Mouse (Mus musculus): ENCODE measurements at regions not wholly inside any gene's neighbourhood (a gene's known extent, or its start where the extent isn't known, plus 50 kb on each side); places are given as distances from the start of the nearest gene placed in this dataset.

DNA sequence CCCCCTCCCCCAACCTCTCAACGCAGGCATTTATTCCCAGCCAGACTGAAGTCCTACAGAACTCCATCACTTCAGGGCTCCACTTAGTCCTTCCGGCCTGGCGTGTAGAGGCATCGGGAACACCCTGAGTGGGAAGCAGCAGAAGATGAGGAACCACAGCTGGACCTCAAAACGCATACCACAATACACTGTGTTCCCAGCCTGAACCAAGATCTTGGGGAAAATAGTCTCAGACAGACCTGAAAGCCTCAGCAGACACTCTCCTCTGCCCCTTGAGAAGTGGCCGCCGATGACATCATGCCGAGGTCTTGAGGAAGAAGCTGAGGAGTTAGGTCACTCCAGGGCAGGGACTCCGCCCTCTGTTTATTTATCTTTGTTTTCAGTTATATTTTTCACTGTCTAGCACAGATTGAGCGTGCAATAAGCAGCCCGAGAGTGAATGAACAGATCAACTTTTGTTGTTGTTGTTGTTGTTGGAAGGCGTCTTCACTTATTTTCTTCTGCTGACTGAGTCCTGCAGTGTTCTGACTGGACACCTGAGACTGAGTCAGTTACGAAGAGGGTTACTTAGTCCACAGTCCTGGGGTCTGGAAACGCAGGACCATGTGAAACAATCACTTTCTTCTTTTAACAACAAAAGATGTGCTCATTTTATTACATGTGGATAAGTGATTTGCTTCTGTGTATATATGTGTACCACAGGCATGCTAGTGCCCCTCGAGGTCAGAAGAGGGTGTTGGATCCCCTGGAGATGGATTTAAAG is 88.3 kb upstream of the Habp2 start:
- ATAC-seq (replicated peaks; ENCODE audit: low FRiP score): no peak
- Histone ChIP-seq H3K9me3 (ENCODE audit: control insufficient read depth, low read length) (no peaks in the 10 kb centered on the region), H3K4me3 (ENCODE audit: low read depth, low read length) (no peak overlapping the region), H3K36me3 (ENCODE audit: control insufficient read depth, insufficient read depth, low read length) (no peaks in the 10 kb centered on the region), H3K27me3 (replicated peaks; ENCODE audit: control insufficient read depth, insufficient read depth, low read length) (no peaks in the 10 kb centered on the region), H3K9ac (ENCODE audit: low read depth, low read length) (no peak overlapping the region), H3K4me2 (no peak overlapping the region), H3K4me1 (replicated peaks; ENCODE audit: control insufficient read depth, insufficient read depth, low read length) (no peaks in the 10 kb centered on the region), H3K27ac (ENCODE audit: low read depth, low read length) (no peak overlapping the region)
- 79% methylated on average over 15 of the region's 15 CpGs for WGBS
- DNase-seq (ENCODE audit: low spot score): no peak

DNA sequence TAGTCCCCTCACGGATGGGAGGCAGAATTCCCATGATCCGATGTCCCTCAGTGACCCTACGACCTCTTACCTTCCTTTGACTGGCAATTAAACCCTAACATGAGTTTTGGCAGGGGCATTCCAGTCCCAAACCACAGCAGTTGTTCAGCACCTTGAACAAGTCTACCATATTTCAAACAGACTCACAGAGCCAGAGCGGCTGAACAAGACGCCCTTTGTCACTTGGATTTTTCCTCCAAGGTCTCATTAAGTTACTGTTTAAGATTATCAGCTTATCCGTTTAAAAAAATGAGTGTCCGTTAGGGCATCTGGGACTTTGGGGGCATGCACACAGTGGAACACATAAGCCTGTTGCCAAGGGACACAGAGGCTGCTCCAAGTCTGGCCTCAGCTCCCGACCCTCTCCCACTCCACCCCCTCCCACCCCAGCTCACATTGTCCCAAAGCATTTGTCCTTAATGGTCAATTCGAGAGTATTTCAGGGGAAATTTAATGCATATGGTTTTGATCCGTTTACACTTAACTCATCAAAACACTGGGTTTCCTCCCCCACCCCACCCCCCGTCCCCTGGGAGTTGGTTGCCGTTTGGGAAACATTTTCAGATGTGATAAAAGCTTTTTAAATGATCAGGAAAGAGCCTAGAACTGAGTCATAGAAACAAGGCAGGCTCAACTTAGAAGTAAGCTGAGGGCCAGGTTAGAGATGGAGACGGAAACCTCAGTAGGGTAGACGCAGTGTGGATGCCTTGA is 87.4 kb upstream of the Habp2 start:
- Histone ChIP-seq H3K9ac (ENCODE audit: low read depth, low read length) (no peak overlapping the region), H3K4me1 (replicated peaks; ENCODE audit: control insufficient read depth, insufficient read depth, low read length) (no peaks in the 10 kb centered on the region), H3K27ac (ENCODE audit: low read depth, low read length) (no peak overlapping the region), H3K9me3 (ENCODE audit: control insufficient read depth, low read length) (no peaks in the 10 kb centered on the region), H3K27me3 (replicated peaks; ENCODE audit: control insufficient read depth, insufficient read depth, low read length) (no peaks in the 10 kb centered on the region), H3K4me2 (no peak overlapping the region), H3K36me3 (ENCODE audit: control insufficient read depth, insufficient read depth, low read length) (no peaks in the 10 kb centered on the region), H3K4me3 (ENCODE audit: low read depth, low read length) (no peak overlapping the region)
- WGBS: 71% methylated on average over 14 of the region's 14 CpGs
- no peak for DNase-seq (ENCODE audit: low spot score)
- ATAC-seq (replicated peaks; ENCODE audit: low FRiP score): no peak

- Histone ChIP-seq H3K9ac (ENCODE audit: low read depth, low read length) (no peak overlapping the region), H3K9me3 (ENCODE audit: control insufficient read depth, low read length) (no peaks in the 10 kb centered on the region), H3K27ac (ENCODE audit: low read depth, low read length) (no peak overlapping the region), H3K36me3 (ENCODE audit: control insufficient read depth, insufficient read depth, low read length) (no peaks in the 10 kb centered on the region), H3K4me2 (no peak overlapping the region), H3K27me3 (replicated peaks; ENCODE audit: control insufficient read depth, insufficient read depth, low read length) (no peaks in the 10 kb centered on the region), H3K4me1 (replicated peaks; ENCODE audit: control insufficient read depth, insufficient read depth, low read length) (no peaks in the 10 kb centered on the region), H3K4me3 (ENCODE audit: low read depth, low read length) (no peak overlapping the region)
- DNase-seq (ENCODE audit: low spot score) (no peak), ATAC-seq (replicated peaks; ENCODE audit: low FRiP score) (no peak)
- WGBS: 71% methylated on average over 9 of the region's 9 CpGs
Observed at GRCm38 (mm10) chr19:56201007-56201682, 85.8 kb upstream of the Habp2 start.

DNA sequence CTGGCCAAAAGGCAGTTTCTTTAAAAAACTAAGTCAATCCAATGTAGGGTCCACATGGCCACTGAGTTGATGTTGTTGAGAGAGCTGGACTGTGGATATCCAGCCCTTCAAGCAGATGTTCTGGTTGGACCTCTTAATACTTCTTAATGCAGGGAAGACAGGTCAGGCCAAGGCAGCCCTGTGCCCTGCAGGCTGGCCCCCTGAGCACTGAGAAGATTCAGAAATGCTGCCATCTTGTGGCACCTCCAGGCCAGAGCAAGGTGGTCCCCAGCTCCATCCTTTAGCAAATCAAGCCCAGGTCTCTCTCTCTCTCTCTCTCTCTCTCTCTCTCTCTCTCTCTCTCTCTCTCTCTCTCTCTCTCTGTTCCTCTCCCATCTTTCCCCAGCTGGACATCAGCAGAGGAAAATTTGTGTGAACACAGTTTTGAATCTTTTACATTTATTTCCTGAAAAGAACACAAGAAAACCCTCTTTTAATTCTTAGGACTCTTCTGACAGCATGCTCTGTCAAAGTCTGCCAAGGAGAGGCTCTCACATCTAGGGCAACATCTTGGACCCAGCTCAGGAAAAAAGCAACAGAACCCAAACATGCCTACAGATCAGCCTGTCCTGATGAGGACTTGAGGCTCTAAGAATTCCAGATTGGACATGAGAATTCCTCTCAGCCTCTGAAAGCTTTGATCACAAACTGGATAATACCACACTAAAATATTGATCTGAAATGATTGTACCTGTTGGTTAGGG is 85.0 kb upstream of the Habp2 start:
- H3K4me3 ChIP-seq (ENCODE audit: low read depth, low read length): no peak overlapping the region
- no peaks in the 10 kb centered on the region for H3K9me3 ChIP-seq (ENCODE audit: control insufficient read depth, low read length)
- no peak for ATAC-seq (replicated peaks; ENCODE audit: low FRiP score)
- no peak overlapping the region for H3K9ac ChIP-seq (ENCODE audit: low read depth, low read length)
- H3K27me3 ChIP-seq (replicated peaks; ENCODE audit: control insufficient read depth, insufficient read depth, low read length): no peaks in the 10 kb centered on the region
- no peaks in the 10 kb centered on the region for H3K4me1 ChIP-seq (replicated peaks; ENCODE audit: control insufficient read depth, insufficient read depth, low read length)
- no peaks in the 10 kb centered on the region for H3K36me3 ChIP-seq (ENCODE audit: control insufficient read depth, insufficient read depth, low read length)
- no peak overlapping the region for H3K27ac ChIP-seq (ENCODE audit: low read depth, low read length)
- DNase-seq (ENCODE audit: low spot score): no peak
- H3K4me2 ChIP-seq: no peak overlapping the region

GRCm38 (mm10) chr19:56202481-56203130 is 84.3 kb upstream of the Habp2 start:
- H3K4me3 ChIP-seq (ENCODE audit: low read depth, low read length): no peak overlapping the region
- ATAC-seq (replicated peaks; ENCODE audit: low FRiP score) (no peak), DNase-seq (ENCODE audit: low spot score) (no peak)
- H3K36me3 ChIP-seq (ENCODE audit: control insufficient read depth, insufficient read depth, low read length): no peaks in the 10 kb centered on the region
- no peaks in the 10 kb centered on the region for H3K4me1 ChIP-seq (replicated peaks; ENCODE audit: control insufficient read depth, insufficient read depth, low read length)
- H3K27ac ChIP-seq (ENCODE audit: low read depth, low read length): no peak overlapping the region
- H3K9ac ChIP-seq (ENCODE audit: low read depth, low read length): no peak overlapping the region
- H3K4me2 ChIP-seq: no peak overlapping the region
- no peaks in the 10 kb centered on the region for H3K27me3 ChIP-seq (replicated peaks; ENCODE audit: control insufficient read depth, insufficient read depth, low read length)
- WGBS: 63% methylated on average over 9 of the region's 9 CpGs
- H3K9me3 ChIP-seq (ENCODE audit: control insufficient read depth, low read length): no peaks in the 10 kb centered on the region

GRCm38 (mm10) chr19:56218536-56218935 is 68.4 kb upstream of the Habp2 start:
- DNase-seq (ENCODE audit: low spot score) (no peak), ATAC-seq (replicated peaks; ENCODE audit: low FRiP score) (no peak)
- Histone ChIP-seq H3K4me1 (replicated peaks; ENCODE audit: control insufficient read depth, insufficient read depth, low read length) (no peaks in the 10 kb centered on the region), H3K27me3 (replicated peaks; ENCODE audit: control insufficient read depth, insufficient read depth, low read length) (no peaks in the 10 kb centered on the region), H3K36me3 (ENCODE audit: control insufficient read depth, insufficient read depth, low read length) (no peaks in the 10 kb centered on the region), H3K4me2 (no peak overlapping the region), H3K9ac (ENCODE audit: low read depth, low read length) (no peak overlapping the region), H3K9me3 (ENCODE audit: control insufficient read depth, low read length) (no peaks in the 10 kb centered on the region), H3K27ac (ENCODE audit: low read depth, low read length) (no peak overlapping the region), H3K4me3 (ENCODE audit: low read depth, low read length) (no peak overlapping the region)
- WGBS: 71% methylated on average over 6 of the region's 6 CpGs

DNA sequence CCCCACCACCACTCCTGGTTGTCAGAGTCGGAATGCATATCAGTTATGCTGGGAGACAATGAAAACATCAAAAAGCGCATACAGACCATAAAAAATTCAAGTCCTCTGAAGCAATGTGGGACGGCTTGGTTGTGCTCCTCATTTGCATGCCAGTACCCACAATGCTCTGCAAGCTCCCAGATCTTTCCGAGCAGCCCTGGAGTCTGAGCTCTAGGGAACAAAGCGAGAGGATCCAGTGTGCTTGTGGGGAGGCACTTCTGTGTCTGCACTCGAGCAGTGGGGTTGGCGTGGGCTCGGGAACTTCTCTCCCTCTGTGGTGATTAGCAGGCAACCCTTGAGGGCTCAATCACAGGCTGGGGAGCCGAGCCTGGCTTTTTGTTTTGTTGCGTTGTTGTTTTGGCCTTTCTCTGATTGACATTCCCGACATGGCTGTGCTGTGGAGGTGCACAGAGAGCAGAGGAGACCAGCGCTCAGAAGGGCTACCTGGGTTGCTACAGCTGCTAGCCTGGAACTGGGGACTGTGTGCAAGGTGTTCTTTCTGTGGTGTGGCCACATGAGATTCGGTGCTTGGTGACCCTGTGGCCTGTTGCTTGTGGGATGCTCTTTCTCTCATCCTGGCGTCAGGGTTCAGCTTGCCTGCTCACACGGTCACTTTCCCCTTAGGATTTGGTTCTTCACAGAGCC is 66.1 kb upstream of the Habp2 start:
- ATAC-seq (replicated peaks; ENCODE audit: low FRiP score) (no peak), DNase-seq (ENCODE audit: low spot score) (no peak)
- Histone ChIP-seq H3K27ac (ENCODE audit: low read depth, low read length) (no peak overlapping the region), H3K4me1 (replicated peaks; ENCODE audit: control insufficient read depth, insufficient read depth, low read length) (no peaks in the 10 kb centered on the region), H3K9ac (ENCODE audit: low read depth, low read length) (no peak overlapping the region), H3K4me2 (no peak overlapping the region), H3K4me3 (ENCODE audit: low read depth, low read length) (no peak overlapping the region), H3K27me3 (replicated peaks; ENCODE audit: control insufficient read depth, insufficient read depth, low read length) (no peaks in the 10 kb centered on the region), H3K36me3 (ENCODE audit: control insufficient read depth, insufficient read depth, low read length) (no peaks in the 10 kb centered on the region), H3K9me3 (ENCODE audit: control insufficient read depth, low read length) (no peaks in the 10 kb centered on the region)
- WGBS: 76% methylated on average over 15 of the region's 15 CpGs

DNA sequence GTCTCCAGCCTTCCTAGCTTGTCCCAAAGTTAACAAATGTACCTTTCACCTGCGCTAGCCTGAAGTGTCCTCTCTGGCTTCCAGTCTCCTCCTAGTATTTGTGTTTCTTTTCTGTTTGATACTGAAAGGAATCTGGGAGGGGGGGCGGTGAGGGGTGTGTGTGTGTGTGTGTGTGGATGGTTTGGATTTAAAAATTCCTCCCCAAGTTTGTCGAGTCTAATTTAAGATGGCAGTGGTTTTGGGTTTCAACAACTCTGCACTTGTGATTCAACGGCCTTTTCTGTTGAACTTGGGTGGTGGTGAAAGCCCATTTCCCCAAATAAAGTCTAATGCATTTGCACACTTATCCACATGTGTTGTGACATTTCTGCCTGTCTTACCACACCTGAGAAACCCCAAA is 64.4 kb upstream of the Habp2 start:
- Histone ChIP-seq H3K27me3 (replicated peaks; ENCODE audit: control insufficient read depth, insufficient read depth, low read length) (no peaks in the 10 kb centered on the region), H3K9me3 (ENCODE audit: control insufficient read depth, low read length) (no peaks in the 10 kb centered on the region), H3K36me3 (ENCODE audit: control insufficient read depth, insufficient read depth, low read length) (no peaks in the 10 kb centered on the region), H3K27ac (ENCODE audit: low read depth, low read length) (no peak overlapping the region), H3K9ac (ENCODE audit: low read depth, low read length) (no peak overlapping the region), H3K4me3 (ENCODE audit: low read depth, low read length) (no peak overlapping the region), H3K4me1 (replicated peaks; ENCODE audit: control insufficient read depth, insufficient read depth, low read length) (no peaks in the 10 kb centered on the region), H3K4me2 (no peak overlapping the region)
- ATAC-seq (replicated peaks; ENCODE audit: low FRiP score): no peak
- no peak for DNase-seq (ENCODE audit: low spot score)
- 72% methylated on average over 4 of the region's 4 CpGs for WGBS

Measured in liver, embryonic 11.5 days (tissue).